Mouse (Mus musculus): ENCODE measurements around the gene Cd27.
"Not testable (repeated sequence)": the region's sequence is repeated elsewhere in the genome, so short reads cannot be mapped to it uniquely, and the experiment has no call there.

DNA sequence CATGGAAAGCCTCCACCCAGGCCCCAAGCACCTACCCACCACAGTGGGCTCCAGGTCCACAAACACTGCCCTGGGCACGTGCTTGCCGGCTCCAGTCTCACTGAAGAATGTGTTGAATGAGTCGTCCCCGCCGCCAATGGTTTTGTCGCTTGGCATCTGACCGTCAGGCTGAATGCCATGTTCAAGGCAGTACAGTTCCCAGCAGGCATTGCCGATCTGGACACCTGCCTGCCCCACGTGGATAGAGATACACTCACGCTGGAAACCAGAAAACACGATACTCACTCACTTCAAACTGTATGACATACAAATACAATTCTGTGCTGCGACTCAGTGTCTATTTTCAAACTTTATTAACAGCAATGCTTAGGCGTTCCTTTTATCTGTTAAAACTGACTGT, 45.9 kb upstream of the Cd27 start:
- TF ChIP-seq POLR2A (IDR thresholded peaks at IDR 0.05; ENCODE audit: low read depth, low read length); CTCF (IDR thresholded peaks at IDR 0.05; ENCODE audit: extremely low read depth, insufficient read length, insufficient replicate concordance, low read depth, low read length): not testable (repeated sequence)

All from small intestine, adult 2 months (tissue).